Mouse (Mus musculus): Measurements from ENCODE around the gene Kazn.

Gene Kazn

DNA sequence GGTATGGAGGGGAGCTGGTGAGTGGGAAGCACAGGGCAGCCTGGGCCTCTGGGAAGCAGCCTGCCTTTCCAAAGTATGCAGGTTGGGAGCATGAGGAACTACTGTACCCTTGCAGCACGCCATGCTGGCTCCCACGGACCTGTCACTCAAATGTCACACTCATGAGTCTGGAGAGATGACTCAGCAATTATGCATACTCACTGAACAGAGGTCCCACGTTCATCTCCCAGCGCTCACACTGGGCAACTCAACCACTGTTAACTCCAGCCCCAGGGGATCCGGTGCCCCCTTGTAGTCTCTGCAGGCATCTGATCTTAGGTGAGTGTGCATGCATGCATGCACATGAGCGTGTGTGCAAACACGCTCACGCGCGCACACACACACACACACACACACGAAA is 184.6 kb downstream of the Kazn start:
- DNase-seq (ENCODE audit: low spot score), result no peak

DNA sequence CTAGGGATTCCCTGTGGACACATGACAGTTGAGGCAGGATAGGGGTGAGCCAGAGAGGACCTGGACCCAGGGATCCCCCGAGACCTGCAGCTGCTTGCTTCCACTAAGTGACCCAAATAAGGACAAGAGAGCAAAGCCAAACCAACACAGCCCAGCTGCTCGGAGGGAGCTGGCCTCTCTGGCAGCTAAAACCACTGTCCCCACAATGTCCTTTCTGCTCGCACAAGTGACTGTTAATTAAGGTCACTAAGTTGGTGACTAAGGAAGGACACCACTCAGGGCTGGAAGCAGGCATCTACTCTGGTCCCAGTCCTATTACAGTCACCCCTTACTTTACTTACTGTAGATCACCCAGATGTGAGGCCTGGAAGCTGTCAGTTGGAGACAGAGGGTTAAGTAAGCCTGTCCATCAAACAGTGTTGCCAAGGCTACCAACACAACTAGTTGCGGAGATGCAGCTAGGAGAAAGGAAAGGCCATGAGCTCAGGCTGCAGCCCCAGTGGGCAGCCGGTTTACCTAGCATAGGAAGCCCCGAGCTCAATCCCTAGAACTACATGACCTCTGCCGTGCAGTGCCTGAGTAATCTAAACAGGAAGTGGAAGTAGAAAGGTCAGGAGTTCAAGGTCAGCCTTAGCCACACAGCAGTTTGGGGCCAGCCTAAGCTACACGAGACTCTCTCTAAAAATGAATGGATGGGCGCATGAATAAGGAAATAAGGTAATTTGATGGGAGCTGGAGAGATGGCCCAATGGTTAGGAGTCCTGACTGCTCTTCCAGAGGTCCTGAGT is 185.3 kb downstream of the Kazn start:
- DNase-seq (ENCODE audit: low spot score), result no peak

DNA sequence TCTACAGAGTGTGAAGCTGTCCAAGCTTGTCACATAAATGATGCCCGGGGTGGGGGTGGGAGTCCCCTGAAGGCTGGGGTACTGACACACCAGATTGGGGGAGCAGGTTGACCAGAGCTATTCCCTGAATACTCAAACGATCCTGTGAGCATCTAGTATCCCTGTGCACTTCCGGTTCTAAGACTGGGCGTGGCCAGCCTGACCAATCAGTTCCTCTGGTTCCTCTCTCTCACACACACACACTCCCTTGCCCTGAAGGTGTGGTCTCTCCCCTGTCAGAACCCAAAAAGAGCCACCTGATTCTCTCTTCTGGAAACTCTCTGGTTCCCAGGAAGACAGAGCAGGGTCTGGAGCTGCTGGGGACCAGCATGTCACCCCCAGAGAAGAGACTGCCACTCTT is 185.9 kb downstream of the Kazn start:
- DNase-seq (ENCODE audit: low spot score), result no peak

DNA sequence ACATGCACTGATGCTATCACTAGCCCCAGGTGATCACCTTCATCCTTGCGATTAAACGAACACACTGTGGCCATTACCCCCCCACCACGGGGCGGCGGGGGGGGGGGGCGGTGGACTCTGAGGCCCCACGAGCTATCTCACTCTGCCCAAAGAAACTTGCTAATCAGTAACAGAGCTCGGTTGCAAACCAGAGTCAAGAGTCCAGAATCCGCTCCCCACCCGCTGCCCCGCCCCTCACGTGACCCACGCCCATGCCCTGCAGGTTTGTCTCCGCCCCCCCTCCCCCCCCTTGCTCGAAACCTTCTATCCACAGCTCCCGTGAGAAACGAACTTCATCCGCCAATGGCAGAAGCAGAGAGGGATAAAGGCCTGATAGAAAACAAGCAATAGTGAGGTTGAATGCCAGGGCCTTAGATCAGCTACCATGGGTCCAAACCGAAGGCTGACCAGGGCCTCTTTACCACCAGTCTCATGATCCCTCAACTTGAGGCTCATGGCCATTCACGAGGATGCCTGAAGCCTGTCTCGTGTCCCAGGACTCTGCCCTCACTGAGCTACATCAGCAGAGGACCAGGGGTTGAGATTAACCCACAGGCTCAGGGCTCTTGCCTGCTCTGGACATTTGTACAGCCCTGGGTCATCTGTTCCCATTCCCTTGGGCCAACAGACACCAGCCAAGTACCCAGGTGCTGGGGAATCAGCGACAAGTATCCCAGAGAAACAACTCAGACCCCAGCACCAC is 186.6 kb downstream of the Kazn start:
- DNase-seq (ENCODE audit: low spot score), result peak; percentile 95

Measured in yolk sac, embryonic 10.5 days (tissue).